Mouse (Mus musculus) urinary bladder, postnatal 25 days (tissue): ENCODE data around the gene Sh3bp4.

Experiments used
- DNase-seq: peaks from one replicate; pipeline ENCODE4 v3.0.0; 2022; ENCODE audit warnings: low spot score

Sh3bp4 gene

DNA sequence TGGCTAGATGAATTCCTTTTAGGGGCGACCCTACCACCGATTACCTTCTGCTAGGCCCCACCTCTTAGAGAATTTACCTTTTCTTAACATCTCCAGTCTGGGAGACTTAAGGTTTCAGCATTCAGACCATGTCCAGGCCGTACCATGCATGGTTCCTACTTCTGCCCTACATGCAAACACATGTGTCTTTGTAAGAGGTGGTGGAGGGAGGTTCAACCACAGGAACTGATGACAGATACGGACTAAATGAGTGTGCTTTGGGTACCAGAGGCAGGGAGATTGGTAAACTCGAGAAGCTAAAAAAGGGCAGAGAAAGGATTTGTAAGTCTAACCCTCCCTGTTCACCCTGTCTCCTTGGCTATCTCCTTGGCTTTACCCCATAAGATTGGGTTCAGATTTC, 23.5 kb downstream of the Sh3bp4 start:
- no peak for DNase-seq

DNA sequence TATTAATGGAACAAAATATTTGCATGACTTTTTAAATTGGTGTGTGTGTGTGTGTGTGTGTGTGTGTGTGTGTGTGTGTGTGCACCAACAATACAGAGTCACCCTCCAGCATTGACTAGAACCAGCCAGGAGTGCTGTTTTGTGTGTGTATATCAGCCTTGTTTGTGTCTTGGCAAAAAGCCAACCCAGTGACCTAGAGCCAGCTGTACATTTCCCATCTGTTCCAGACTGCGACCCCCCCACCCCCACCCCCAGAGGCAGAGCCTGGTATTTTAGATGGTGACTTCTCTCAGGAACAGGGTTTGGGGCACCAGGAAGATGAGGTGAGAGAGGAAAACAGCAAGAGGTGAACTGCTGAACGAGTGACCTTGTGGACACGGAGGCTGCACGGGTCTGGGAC, 24.2 kb downstream of the Sh3bp4 start:
- no peak for DNase-seq

GRCm38 (mm10) chr1:89095642-89096424, 25.6 kb downstream of the Sh3bp4 start:
- DNase-seq: no peak

DNA sequence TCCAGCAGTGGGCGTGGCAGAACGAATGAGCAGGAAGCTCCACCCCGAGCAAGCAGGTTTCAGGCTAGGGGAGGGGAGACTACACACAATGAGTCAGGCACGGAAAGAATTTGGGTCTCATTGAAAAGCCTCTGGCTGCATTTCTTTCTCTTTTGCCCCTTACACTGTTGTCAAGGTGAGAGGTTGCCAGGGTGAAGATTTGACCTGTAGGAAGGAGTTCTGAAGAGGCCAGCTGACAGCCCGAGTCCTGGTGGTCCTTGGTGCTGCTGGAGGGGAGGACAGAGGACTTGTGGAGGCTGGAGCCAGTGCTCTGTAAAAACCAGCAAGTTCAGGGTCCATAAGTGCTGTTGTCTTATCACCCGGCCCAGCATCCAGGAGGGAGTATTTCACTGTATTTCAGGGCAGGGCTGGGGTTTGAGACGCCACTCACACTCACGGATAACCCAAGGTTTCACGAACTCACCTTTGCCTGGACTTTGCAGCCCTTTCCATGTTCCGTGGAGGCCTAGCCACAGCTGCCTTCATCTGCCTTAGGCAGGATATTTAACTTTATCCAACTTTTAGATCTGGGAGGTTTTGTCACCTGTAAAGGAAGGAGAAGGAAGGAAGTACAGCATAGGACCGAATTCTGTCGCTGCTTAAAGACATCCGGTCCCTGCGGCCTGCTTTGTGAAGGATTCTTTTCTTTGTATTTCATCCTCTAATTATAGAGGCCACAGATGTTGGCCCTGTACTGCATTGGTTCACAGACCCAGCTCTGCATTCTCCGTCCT, 32.2 kb downstream of the Sh3bp4 start:
- DNase-seq: no peak

GRCm38 (mm10) chr1:89103004-89103263, 32.7 kb downstream of the Sh3bp4 start:
- DNase-seq: no peak

DNA sequence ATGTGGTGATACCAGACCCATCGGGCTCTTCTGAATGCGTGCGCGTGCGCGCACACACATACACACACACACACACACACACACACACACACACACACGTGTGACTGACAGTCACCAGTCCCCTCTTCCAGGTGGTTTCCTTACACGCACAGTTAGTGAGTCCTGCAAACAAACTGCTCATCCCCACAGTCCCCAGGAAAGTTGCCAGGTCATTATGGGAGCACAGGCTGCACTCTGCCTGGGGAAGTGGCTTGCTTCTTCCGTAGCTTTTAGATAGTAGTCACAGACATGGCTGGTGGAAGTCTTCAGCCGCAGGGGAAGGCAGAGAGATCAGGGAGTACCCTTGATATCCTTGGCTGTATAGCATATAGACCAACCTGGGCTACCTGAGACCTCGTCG, 33.3 kb downstream of the Sh3bp4 start:
- no peak for DNase-seq

- DNase-seq: peak; percentile 65
Observed at GRCm38 (mm10) chr1:89104066-89104765, 34.0 kb downstream of the Sh3bp4 start.

- no peak for DNase-seq
Observed at GRCm38 (mm10) chr1:89105891-89106830, 35.9 kb downstream of the Sh3bp4 start.

DNA sequence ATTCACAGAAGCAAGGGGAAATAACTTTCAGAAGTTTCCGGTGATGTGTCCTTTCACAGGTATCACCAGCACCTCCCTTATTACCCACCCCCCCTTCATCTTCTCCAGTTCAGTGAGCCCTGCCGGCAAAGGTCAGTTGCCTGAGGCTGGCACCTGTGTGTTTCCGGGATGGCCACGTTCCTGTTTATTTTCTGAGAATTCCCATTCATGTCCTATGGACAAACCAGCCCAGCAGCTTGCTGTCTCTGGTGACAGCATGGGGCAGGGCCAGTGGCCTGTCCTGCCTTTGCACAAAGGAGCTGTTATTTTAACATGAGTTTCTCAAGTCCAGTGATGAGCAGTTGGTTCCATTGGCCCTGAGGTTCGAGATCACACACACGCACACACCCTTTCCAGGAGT, 37.3 kb downstream of the Sh3bp4 start:
- DNase-seq: no peak

- peak; percentile 60 for DNase-seq
Observed at GRCm38 (mm10) chr1:89108340-89108896, 38.2 kb downstream of the Sh3bp4 start.

GRCm38 (mm10) chr1:89109767-89110166, 39.6 kb downstream of the Sh3bp4 start:
- no peak for DNase-seq

GRCm38 (mm10) chr1:89110767-89111534, 40.7 kb downstream of the Sh3bp4 start:
- no peak for DNase-seq

DNA sequence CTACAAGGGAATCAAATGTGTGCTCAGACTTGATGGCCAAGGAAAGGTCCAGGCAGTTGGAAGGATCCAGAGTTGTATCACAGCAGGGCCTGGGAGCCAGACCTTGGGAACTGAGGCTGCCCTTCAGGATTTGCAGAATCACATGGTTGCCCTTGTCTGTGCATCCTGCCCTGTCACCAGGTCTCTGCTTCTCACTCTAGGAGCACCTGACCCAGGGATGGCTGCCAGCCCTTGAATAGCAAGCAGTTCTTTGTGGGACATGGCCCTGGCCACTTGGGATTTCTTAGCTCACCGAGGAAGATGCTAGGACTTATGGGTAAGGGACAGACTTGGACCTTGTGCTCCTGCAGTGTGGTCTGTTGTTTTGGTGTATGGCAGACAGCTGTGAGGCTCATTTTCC, 42.3 kb downstream of the Sh3bp4 start:
- no peak for DNase-seq

- DNase-seq: no peak
Observed at GRCm38 (mm10) chr1:89113731-89114130, 43.5 kb downstream of the Sh3bp4 start.

DNA sequence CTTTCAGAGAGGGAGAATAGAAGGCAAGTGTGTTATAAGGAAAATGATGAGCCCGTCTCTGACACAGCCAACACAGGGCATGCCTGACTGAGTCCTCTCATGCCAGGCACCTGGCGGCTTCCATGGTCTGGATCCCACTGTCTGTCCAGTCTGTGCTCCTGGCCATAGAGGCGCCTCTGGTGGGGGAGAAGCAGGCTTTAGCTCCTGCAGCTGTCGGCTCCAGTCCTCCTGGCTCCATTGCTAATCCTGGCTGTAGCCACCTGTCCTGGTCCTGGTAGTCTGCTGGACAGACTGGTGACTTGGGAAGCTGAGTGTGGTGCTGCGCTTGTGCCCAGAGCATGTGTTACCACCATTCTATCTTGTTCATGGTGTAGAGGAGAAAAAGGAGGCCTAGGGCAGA, 46.8 kb downstream of the Sh3bp4 start:
- DNase-seq: no peak

- no peak for DNase-seq
Observed at GRCm38 (mm10) chr1:89118076-89118475, 47.9 kb downstream of the Sh3bp4 start.

- no peak for DNase-seq
Observed at GRCm38 (mm10) chr1:89118836-89119235, 48.6 kb downstream of the Sh3bp4 start.

- no peak for DNase-seq
Observed at GRCm38 (mm10) chr1:89120290-89120689, 50.1 kb downstream of the Sh3bp4 start.

DNA sequence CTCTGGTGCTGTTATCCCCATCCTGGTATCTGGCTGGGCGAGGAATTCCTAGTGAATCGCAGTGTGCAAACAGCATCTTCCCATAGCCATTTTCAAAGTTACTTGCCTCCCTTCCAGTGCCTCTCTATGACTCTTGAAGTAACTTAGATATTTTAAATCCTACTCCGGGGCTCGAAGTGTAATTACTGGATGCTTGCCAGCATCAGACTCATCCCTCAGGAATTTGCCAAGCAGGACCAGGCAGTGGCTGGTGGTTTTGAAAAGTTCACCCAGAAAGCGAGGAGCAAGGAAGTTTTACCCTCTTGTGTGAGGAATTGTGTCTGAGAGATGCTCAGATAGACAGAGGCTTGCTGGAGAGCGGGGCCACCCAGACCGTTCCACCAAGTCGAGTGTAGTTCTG, 51.3 kb downstream of the Sh3bp4 start:
- DNase-seq: no peak

GRCm38 (mm10) chr1:89122376-89122775, 52.2 kb downstream of the Sh3bp4 start:
- DNase-seq: no peak

GRCm38 (mm10) chr1:89124076-89124475, 53.9 kb downstream of the Sh3bp4 start:
- no peak for DNase-seq
